Mouse (Mus musculus) 3134 (cell line): ENCODE data around the gene Slc41a1.

Experiments
- DNase-seq: peaks from one replicate; pipeline ENCODE4 v3.0.0-alpha.2; 2011; ENCODE audit warnings: low spot score; ENCODE audit not compliant: insufficient read length; ENCODE audit errors: extremely low read depth

Slc41a1 gene

GRCm38 (mm10) chr1:131879816-131880215 is 52.5 kb downstream of the Slc41a1 start:
- DNase-seq = peak; percentile 16

DNA sequence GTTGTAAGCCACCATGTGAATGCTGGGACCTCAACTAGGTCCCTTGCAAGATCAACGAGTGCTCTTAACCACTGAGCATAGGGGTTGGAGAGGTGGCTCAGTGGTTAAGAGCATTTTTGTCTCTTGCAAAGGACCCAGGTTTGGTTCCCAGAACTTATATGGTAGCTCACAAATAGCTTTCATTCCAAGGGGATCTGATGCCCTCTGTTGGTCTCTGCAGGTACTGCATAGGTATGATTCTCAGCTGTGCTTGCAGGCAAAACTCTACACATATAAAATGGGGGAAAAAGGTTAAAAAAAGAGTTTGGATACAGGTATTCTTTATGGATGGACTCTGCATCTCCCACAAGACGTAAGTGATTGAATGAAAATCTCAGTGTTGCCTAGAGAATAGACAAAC is 55.5 kb downstream of the Slc41a1 start:
- peak; percentile 7 for DNase-seq

- DNase-seq = no peak
Observed at GRCm38 (mm10) chr1:131886173-131886572, 58.9 kb downstream of the Slc41a1 start.

DNA sequence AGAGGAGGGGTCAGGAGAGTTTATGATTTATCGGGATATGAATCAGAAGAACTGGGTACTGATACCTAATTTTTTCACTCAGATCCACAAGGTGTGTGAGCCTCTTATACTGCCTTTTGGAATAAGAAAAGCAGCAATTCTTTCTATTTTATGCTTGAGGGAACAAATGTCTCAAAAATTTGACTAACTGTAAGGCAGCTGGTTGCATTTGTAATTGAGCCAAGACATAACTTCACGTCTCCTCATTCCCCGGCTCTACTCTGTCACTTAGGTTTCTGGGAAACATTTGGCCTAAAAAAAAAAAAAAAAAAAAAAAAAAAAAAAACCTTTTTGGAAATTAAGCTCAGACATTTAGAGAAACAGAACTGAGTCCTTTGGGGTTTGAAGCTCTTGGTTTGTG is 59.3 kb downstream of the Slc41a1 start:
- no peak for DNase-seq

DNA sequence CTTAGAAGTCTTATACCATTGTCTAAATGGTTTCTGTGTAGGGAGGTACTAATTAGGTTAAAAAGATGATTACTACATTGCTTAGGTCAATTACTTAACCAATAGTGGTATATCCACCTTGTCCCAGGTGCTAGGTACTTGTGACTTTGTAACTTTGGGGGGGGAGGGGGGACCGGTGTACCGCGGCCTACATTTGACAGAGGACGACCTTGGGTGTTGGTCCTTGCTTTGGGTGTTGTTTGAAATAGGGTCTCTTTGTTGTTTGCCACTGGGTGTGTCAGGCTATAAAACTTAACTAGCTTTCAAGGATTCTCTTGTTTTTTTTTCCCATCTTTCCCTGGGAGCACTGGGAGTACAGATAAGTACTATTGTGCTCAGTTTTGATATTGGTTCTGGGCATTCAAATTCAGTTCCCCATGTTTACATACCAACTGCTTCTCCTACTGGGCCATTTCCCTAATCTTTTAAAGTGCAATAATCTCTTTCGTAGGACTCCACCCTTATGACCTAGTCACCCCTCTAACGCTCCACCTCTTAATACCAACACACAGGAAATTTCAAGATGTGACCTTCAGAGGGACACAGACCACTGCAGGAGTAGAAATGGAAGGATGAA is 62.9 kb downstream of the Slc41a1 start:
- DNase-seq = no peak

- DNase-seq = no peak
Observed at GRCm38 (mm10) chr1:131891436-131891835, 64.1 kb downstream of the Slc41a1 start.
